Mouse (Mus musculus) limb, embryonic 13.5 days (tissue): ENCODE data around the gene S100a13. TPM values are rescaled to one million over a fixed set of nuclear protein-coding genes. Genes with fewer than 3 reads are reported as not detected.

ENCODE experiments used
- ATAC-seq: fragments of 200-750 bp; cut with Nextera tagmentation; 2 replicates; pipeline ENCODE4 v1.8.0; 2017; ENCODE audit warnings: low read depth, moderate number of reproducible peaks, moderate TSS enrichment; ENCODE audit not compliant: low FRiP score
- H3K27ac ChIP-seq: fragments of 300-500 bp; sonication (generic); 2 replicates; pipeline ENCODE4 v1.5.1; 2015; ENCODE audit warnings: inconsistent platforms, mild to moderate bottlenecking, moderate library complexity
- H3K27me3 ChIP-seq: fragments of 300-500 bp; sonication (generic); 2 replicates; pipeline ENCODE4 v1.6.1; 2015; ENCODE audit warnings: mild to moderate bottlenecking, inconsistent platforms
- H3K36me3 ChIP-seq: fragments of 300-500 bp; sonication (generic); 2 replicates; pipeline ENCODE4 v1.6.1; 2015; ENCODE audit warnings: inconsistent platforms, mild to moderate bottlenecking, moderate library complexity
- H3K4me1 ChIP-seq: fragments of 300-500 bp; sonication (generic); 2 replicates; pipeline ENCODE4 v1.6.1; 2015; ENCODE audit warnings: inconsistent platforms
- H3K4me2 ChIP-seq: fragments of 300-500 bp; sonication (generic); replicated peaks from 2 replicates; pipeline ENCODE4 v1.6.1; 2015; ENCODE audit warnings: inconsistent platforms, mild to moderate bottlenecking, moderate library complexity
- H3K4me3 ChIP-seq: fragments of 300-500 bp; sonication (generic); 2 replicates; pipeline ENCODE4 v1.5.1; 2015; ENCODE audit warnings: moderate library complexity, mild to moderate bottlenecking, inconsistent platforms
- H3K9ac ChIP-seq: fragments of 300-500 bp; sonication (generic); 2 replicates; pipeline ENCODE4 v1.6.1; 2015; ENCODE audit warnings: mild to moderate bottlenecking, inconsistent platforms
- H3K9me3 ChIP-seq: fragments of 300-500 bp; sonication (generic); 2 replicates; pipeline ENCODE4 v1.6.1; 2016; ENCODE audit warnings: inconsistent platforms
- WGBS: fragments of 180-500 bp; shearing (Covaris S2); methylation state at CpG from one replicate; pipeline ENCODE4 v1.1.7; 2015; 5-methylcytosine and 5-hydroxymethylcytosine counted together
- polyA plus RNA-seq: library from polyadenylated mRNA; unstranded; fragments of >200 nt; fragmentation: Nextera tagmentation; extraction: Ambion mirVana; gene quantifications from 2 replicates; pipeline ENCODE4 v1.2.1, GENCODE M21; 2015

S100a13 gene
- polyA plus RNA-seq, 1 experiment from 2014 or later: 30.8 TPM

- peaks cover 57% of the 10 kb centered on the region for H3K36me3 ChIP-seq
- no peak for ATAC-seq
- no peaks in the 10 kb centered on the region for H3K9me3 ChIP-seq
- no peaks in the 10 kb centered on the region for H3K27me3 ChIP-seq
- no peak overlapping the region for H3K4me3 ChIP-seq
- H3K4me2 ChIP-seq: no peak overlapping the region
- WGBS: 88% methylated on average over 6 of the region's 6 CpGs
- peaks cover 9% of the 10 kb centered on the region for H3K4me1 ChIP-seq
- H3K9ac ChIP-seq: no peak overlapping the region
- H3K27ac ChIP-seq: no peak overlapping the region
Measured at GRCm38 (mm10) chr3:90488576-90488975, 25.7 kb upstream of the S100a13 start.

GRCm38 (mm10) chr3:90490696-90491256 lies 23.5 kb upstream of the S100a13 start, which contains the start of gene Snapin:
Snapin (minus strand) TSS chr3:90491033.
- Histone ChIP-seq H3K27me3 (no peaks in the 10 kb centered on the region), H3K9ac (peak within 1 kb of the TSS; percentile 73), H3K4me3 (peak within 1 kb of the TSS; percentile 73), H3K36me3 (peaks cover 43% of the 10 kb centered on the region), H3K4me1 (peaks cover 9% of the 10 kb centered on the region), H3K9me3 (no peaks in the 10 kb centered on the region), H3K27ac (no peak within 1 kb of the TSS; the same call in 1 of the 2 replicates), H3K4me2 (peak within 1 kb of the TSS; percentile 71)
- peak; percentile 98 for ATAC-seq
- under 1% methylated on average over 37 of the region's 37 CpGs for WGBS

DNA sequence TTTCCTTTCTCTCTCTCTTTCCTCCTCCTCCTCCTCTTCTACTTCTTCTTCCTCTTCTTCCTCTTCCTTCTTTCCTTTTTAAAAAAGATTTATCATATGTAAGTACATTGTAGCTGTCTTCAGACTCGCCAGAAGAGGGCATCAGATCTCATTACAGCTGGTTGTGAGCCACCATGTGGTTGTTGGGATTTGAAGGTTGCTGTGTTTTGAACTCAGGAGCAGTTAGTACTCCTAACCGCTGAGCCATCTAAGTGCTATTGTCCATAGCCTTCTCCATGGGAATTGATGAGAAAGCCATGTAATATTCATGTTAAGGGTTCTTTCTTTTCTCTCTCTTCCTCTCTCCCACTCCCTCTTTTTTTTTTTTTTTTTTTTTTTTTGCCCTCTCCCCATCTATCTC lies 22.9 kb upstream of the S100a13 start:
- Histone ChIP-seq H3K27me3 (no peaks in the 10 kb centered on the region), H3K27ac (no peak overlapping the region), H3K9ac (no peak overlapping the region), H3K4me1 (peaks cover 9% of the 10 kb centered on the region), H3K4me2 (no peak overlapping the region), H3K4me3 (no peak overlapping the region), H3K9me3 (no peaks in the 10 kb centered on the region), H3K36me3 (peaks cover 42% of the 10 kb centered on the region)
- WGBS: 40% methylated on average over 2 of the region's 2 CpGs
- no peak for ATAC-seq

DNA sequence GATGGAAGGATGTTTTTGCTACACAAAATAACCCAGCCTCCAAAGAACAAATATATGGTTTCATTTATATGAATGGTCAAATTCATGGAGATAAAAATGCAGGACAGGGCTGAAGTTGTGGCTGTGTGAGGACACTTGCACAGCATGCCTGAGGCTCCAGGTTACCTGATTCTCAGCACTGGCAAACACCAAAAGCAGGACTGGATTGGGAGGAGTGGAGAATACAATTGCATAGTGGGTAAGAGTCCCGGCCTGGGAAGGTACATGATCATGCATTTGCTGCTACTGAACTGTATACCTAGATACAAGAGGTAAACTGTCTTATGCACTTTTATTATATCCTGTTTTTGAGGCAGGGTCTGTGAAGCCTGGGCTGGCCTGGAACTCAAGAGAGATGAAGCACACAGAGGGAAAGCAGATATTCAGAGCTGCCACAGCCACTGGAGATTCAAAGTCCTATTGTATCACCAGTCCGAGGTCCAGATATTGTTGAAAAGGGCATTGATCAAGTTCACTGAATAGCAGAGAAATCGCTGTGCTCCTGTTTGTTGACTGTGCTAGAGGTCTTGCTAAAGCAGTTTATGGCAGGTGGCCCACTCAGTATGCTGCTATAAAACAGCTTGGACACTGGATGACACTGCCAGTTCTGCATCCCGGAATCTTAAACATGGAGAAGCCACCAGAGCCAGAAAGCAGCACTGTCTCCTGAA lies 20.2 kb upstream of the S100a13 start:
- WGBS: 67% methylated on average over 4 of the region's 4 CpGs
- peaks cover 9% of the 10 kb centered on the region for H3K4me1 ChIP-seq

GRCm38 (mm10) chr3:90495850-90496525 lies 18.2 kb upstream of the S100a13 start:
- ATAC-seq: no peak
- Histone ChIP-seq H3K9me3 (no peaks in the 10 kb centered on the region), H3K4me1 (no peaks in the 10 kb centered on the region), H3K27ac (no peak overlapping the region), H3K4me2 (no peak overlapping the region), H3K36me3 (peaks cover 55% of the 10 kb centered on the region), H3K27me3 (no peaks in the 10 kb centered on the region), H3K4me3 (no peak overlapping the region), H3K9ac (no peak overlapping the region)
- 93% methylated on average over 7 of the region's 7 CpGs for WGBS

More for the DNA sequence above, 20.2 kb upstream of the S100a13 start:
- Histone ChIP-seq H3K36me3 (peaks cover 43% of the 10 kb centered on the region), H3K4me2 (no peak overlapping the region), H3K9ac (no peak overlapping the region), H3K27me3 (no peaks in the 10 kb centered on the region), H3K27ac (no peak overlapping the region), H3K4me3 (no peak overlapping the region), H3K9me3 (no peaks in the 10 kb centered on the region)
- ATAC-seq: no peak

DNA sequence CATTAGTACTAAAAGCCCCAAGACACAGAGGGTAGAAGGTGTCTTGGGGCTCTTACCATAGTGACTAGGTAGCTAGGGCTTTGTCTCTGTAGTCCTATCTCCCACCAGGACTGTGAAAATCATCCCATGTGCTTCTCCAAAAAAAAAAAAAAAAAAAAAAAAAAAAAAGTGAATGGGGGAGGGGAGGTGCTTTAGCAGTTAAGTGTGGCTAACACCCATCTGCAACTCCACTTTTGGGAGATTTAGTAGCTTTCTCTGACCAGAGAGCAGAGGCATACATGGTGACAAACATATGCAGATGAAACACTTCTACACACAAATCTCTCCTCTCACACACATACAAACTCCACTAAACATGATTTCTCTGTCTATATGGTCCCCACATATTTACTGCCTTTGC lies 16.6 kb upstream of the S100a13 start:
- H3K36me3 ChIP-seq: peaks cover 71% of the 10 kb centered on the region
- no peak overlapping the region for H3K9ac ChIP-seq

GRCm38 (mm10) chr3:90503444-90503843 lies 10.8 kb upstream of the S100a13 start:
- WGBS: 89% methylated on average over 4 of the region's 4 CpGs
- Histone ChIP-seq H3K36me3 (peaks cover 88% of the 10 kb centered on the region), H3K9ac (no peak overlapping the region), H3K27ac (no peak overlapping the region), H3K4me2 (no peak overlapping the region), H3K4me1 (peaks cover 19% of the 10 kb centered on the region), H3K4me3 (no peak overlapping the region), H3K27me3 (no peaks in the 10 kb centered on the region), H3K9me3 (no peaks in the 10 kb centered on the region)
- ATAC-seq: no peak

More for the DNA sequence above, 16.6 kb upstream of the S100a13 start:
- Histone ChIP-seq H3K4me1 (no peaks in the 10 kb centered on the region), H3K4me2 (no peak overlapping the region), H3K4me3 (no peak overlapping the region), H3K9me3 (no peaks in the 10 kb centered on the region), H3K27me3 (no peaks in the 10 kb centered on the region), H3K27ac (no peak overlapping the region)
- no peak for ATAC-seq

- Histone ChIP-seq H3K27me3 (no peaks in the 10 kb centered on the region), H3K4me1 (peaks cover 19% of the 10 kb centered on the region), H3K4me2 (no peak overlapping the region), H3K9ac (no peak overlapping the region), H3K36me3 (peaks cover 71% of the 10 kb centered on the region), H3K9me3 (no peaks in the 10 kb centered on the region), H3K4me3 (no peak overlapping the region), H3K27ac (no peak overlapping the region)
- ATAC-seq: no peak
- WGBS: 85% methylated on average over 5 of the region's 5 CpGs
Measured at GRCm38 (mm10) chr3:90505216-90505615, 9.0 kb upstream of the S100a13 start.

GRCm38 (mm10) chr3:90506362-90506761 lies 7.9 kb upstream of the S100a13 start:
- H3K9me3 ChIP-seq: no peaks in the 10 kb centered on the region
- H3K4me1 ChIP-seq: peaks cover 19% of the 10 kb centered on the region
- H3K9ac ChIP-seq: no peak overlapping the region
- ATAC-seq: no peak
- no peak overlapping the region for H3K27ac ChIP-seq
- 82% methylated on average over 3 of the region's 3 CpGs for WGBS
- no peak overlapping the region for H3K4me2 ChIP-seq
- peaks cover 63% of the 10 kb centered on the region for H3K36me3 ChIP-seq
- H3K4me3 ChIP-seq: no peak overlapping the region
- H3K27me3 ChIP-seq: no peaks in the 10 kb centered on the region

GRCm38 (mm10) chr3:90508287-90508949 lies 5.8 kb upstream of the S100a13 start:
- ATAC-seq: no peak
- Histone ChIP-seq H3K4me2 (peak overlapping the region; percentile 84), H3K27ac (peak overlapping the region; percentile 93; the same call in 1 of the 2 replicates), H3K27me3 (peaks cover 12% of the 10 kb centered on the region), H3K4me3 (peak overlapping the region; percentile 74), H3K9ac (peak overlapping the region; percentile 95), H3K9me3 (no peaks in the 10 kb centered on the region), H3K36me3 (peaks cover 42% of the 10 kb centered on the region), H3K4me1 (peaks cover 19% of the 10 kb centered on the region)
- WGBS: 2% methylated on average over 20 of the region's 20 CpGs

- H3K4me2 ChIP-seq: peak within 1 kb of the TSS; percentile 84
- peaks cover 22% of the 10 kb centered on the region for H3K4me1 ChIP-seq
- H3K9me3 ChIP-seq: no peaks in the 10 kb centered on the region
- H3K27me3 ChIP-seq: peaks cover 19% of the 10 kb centered on the region
- H3K27ac ChIP-seq: peak within 1 kb of the TSS; percentile 93
- ATAC-seq: peak; percentile 93
- peak within 1 kb of the TSS; percentile 95 for H3K9ac ChIP-seq
- peaks cover 35% of the 10 kb centered on the region for H3K36me3 ChIP-seq
- H3K4me3 ChIP-seq: peak within 1 kb of the TSS; percentile 74
- under 1% methylated on average over 66 of the region's 66 CpGs for WGBS
Measured at GRCm38 (mm10) chr3:90508950-90509746, 5.1 kb upstream of the S100a13 start, which contains the start of gene Chtop. Chtop (minus strand) TSS chr3:90509498.
